Mouse (Mus musculus): ENCODE data around the gene Dapl1.
A peak's percentile ranks its signal among the peaks of the same experiment; 100 is the strongest.

Gene Dapl1

GRCm38 (mm10) chr2:59474336-59474735, 10.1 kb upstream of the Dapl1 start:
- no peak for DNase-seq

GRCm38 (mm10) chr2:59485080-59485479, 627 bp downstream of the Dapl1 start:
- no peak for DNase-seq

- no peak for DNase-seq
Observed at GRCm38 (mm10) chr2:59485657-59486056, 1.2 kb downstream of the Dapl1 start.

- DNase-seq = no peak
Observed at GRCm38 (mm10) chr2:59486196-59486845, 1.9 kb downstream of the Dapl1 start.

- no peak for DNase-seq
Observed at GRCm38 (mm10) chr2:59488235-59488634, 3.8 kb downstream of the Dapl1 start.

- no peak for DNase-seq
Observed at GRCm38 (mm10) chr2:59490353-59490752, 5.9 kb downstream of the Dapl1 start.

- no peak for DNase-seq
Observed at GRCm38 (mm10) chr2:59493445-59494085, 9.1 kb downstream of the Dapl1 start.

- DNase-seq = no peak
Observed at GRCm38 (mm10) chr2:59499146-59499545, 14.7 kb downstream of the Dapl1 start.

GRCm38 (mm10) chr2:59499717-59500116, 15.3 kb downstream of the Dapl1 start:
- no peak for DNase-seq

GRCm38 (mm10) chr2:59509061-59509460, 24.6 kb downstream of the Dapl1 start:
- DNase-seq = no peak

GRCm38 (mm10) chr2:59510416-59510815, 26.0 kb downstream of the Dapl1 start:
- DNase-seq = peak; percentile 81

- DNase-seq = peak; percentile 24
Observed at GRCm38 (mm10) chr2:59510882-59511281, 26.4 kb downstream of the Dapl1 start.

GRCm38 (mm10) chr2:59520663-59521062, 36.2 kb downstream of the Dapl1 start:
- DNase-seq = no peak

GRCm38 (mm10) chr2:59522079-59522684, 37.7 kb downstream of the Dapl1 start:
- DNase-seq = peak; percentile 73

GRCm38 (mm10) chr2:59523526-59523925, 39.1 kb downstream of the Dapl1 start:
- no peak for DNase-seq

- no peak for DNase-seq
Observed at GRCm38 (mm10) chr2:59526893-59527292, 42.4 kb downstream of the Dapl1 start.

GRCm38 (mm10) chr2:59529574-59530080, 45.2 kb downstream of the Dapl1 start:
- DNase-seq = no peak

- DNase-seq = no peak
Observed at GRCm38 (mm10) chr2:59530811-59531210, 46.4 kb downstream of the Dapl1 start.

- no peak for DNase-seq
Observed at GRCm38 (mm10) chr2:59532999-59533398, 48.5 kb downstream of the Dapl1 start.

- peak; percentile 22 for DNase-seq
Observed at GRCm38 (mm10) chr2:59533504-59533903, 49.1 kb downstream of the Dapl1 start.

GRCm38 (mm10) chr2:59533971-59534748, 49.7 kb downstream of the Dapl1 start:
- DNase-seq = no peak

GRCm38 (mm10) chr2:59536958-59537357, 52.5 kb downstream of the Dapl1 start:
- DNase-seq = no peak

GRCm38 (mm10) chr2:59538031-59538430, 53.6 kb downstream of the Dapl1 start:
- no peak for DNase-seq
